Mouse (Mus musculus): ENCODE measurements around the gene Tagap1.
A peak's percentile ranks its signal among the peaks of the same experiment; 100 is the strongest.
"Not testable (repeated sequence)": the region's sequence is repeated elsewhere in the genome, so short reads cannot be mapped to it uniquely, and the experiment has no call there.

The Tagap1 gene

GRCm38 (mm10) chr17:6960776-6961175 is at the start of gene Tagap1:
Gene Tagap1 (minus strand): TSS chr17:6961156.
- not testable (repeated sequence) for DNase-seq (ENCODE audit: low spot score)

GRCm38 (mm10) chr17:7009901-7010300 is 48.9 kb upstream of the Tagap1 start:
- not testable (repeated sequence) for DNase-seq (ENCODE audit: low spot score)

- DNase-seq (ENCODE audit: low spot score) = not testable (repeated sequence)
Measured at GRCm38 (mm10) chr17:7009440-7009839, 48.5 kb upstream of the Tagap1 start.

GRCm38 (mm10) chr17:7008885-7009284 is 47.9 kb upstream of the Tagap1 start:
- DNase-seq (ENCODE audit: low spot score) = not testable (repeated sequence)

- not testable (repeated sequence) for DNase-seq (ENCODE audit: low spot score)
Measured at GRCm38 (mm10) chr17:7005646-7006045, 44.7 kb upstream of the Tagap1 start.

- DNase-seq (ENCODE audit: low spot score) = not testable (repeated sequence)
Measured at GRCm38 (mm10) chr17:7003392-7003791, 42.4 kb upstream of the Tagap1 start.

GRCm38 (mm10) chr17:7001790-7002585 is 41.0 kb upstream of the Tagap1 start:
- not testable (repeated sequence) for DNase-seq (ENCODE audit: low spot score)

GRCm38 (mm10) chr17:6997778-6998490 is 37.0 kb upstream of the Tagap1 start:
- not testable (repeated sequence) for DNase-seq (ENCODE audit: low spot score)

GRCm38 (mm10) chr17:6996826-6997225 is 35.9 kb upstream of the Tagap1 start:
- DNase-seq (ENCODE audit: low spot score) = not testable (repeated sequence)

GRCm38 (mm10) chr17:6995504-6995903 is 34.5 kb upstream of the Tagap1 start:
- DNase-seq (ENCODE audit: low spot score) = not testable (repeated sequence)

- not testable (repeated sequence) for DNase-seq (ENCODE audit: low spot score)
Measured at GRCm38 (mm10) chr17:6986118-6986517, 25.2 kb upstream of the Tagap1 start.

GRCm38 (mm10) chr17:6980144-6980543 is 19.2 kb upstream of the Tagap1 start:
- not testable (repeated sequence) for DNase-seq (ENCODE audit: low spot score)

GRCm38 (mm10) chr17:6979380-6979779 is 18.4 kb upstream of the Tagap1 start:
- not testable (repeated sequence) for DNase-seq (ENCODE audit: low spot score)

- DNase-seq (ENCODE audit: low spot score) = peak; percentile 38
Measured at GRCm38 (mm10) chr17:6978287-6979248, 17.6 kb upstream of the Tagap1 start, which contains the start of gene Gm49721. Gene Gm49721 (plus strand): TSS chr17:6978904.

GRCm38 (mm10) chr17:6974985-6975384 is 14.0 kb upstream of the Tagap1 start:
- not testable (repeated sequence) for DNase-seq (ENCODE audit: low spot score)

- not testable (repeated sequence) for DNase-seq (ENCODE audit: low spot score)
Measured at GRCm38 (mm10) chr17:6972836-6973396, 12.0 kb upstream of the Tagap1 start.

- DNase-seq (ENCODE audit: low spot score) = not testable (repeated sequence)
Measured at GRCm38 (mm10) chr17:6971238-6971637, 10.3 kb upstream of the Tagap1 start.

GRCm38 (mm10) chr17:6970334-6970733 is 9.4 kb upstream of the Tagap1 start, which contains the start of gene Rnaset2b:
Gene Rnaset2b (plus strand): TSS chr17:6970634.
- not testable (repeated sequence) for DNase-seq (ENCODE audit: low spot score)

- not testable (repeated sequence) for DNase-seq (ENCODE audit: low spot score)
Measured at GRCm38 (mm10) chr17:6967673-6968072, 6.7 kb upstream of the Tagap1 start.

GRCm38 (mm10) chr17:6965364-6965763 is 4.4 kb upstream of the Tagap1 start:
- not testable (repeated sequence) for DNase-seq (ENCODE audit: low spot score)

GRCm38 (mm10) chr17:6962936-6963335 is 2.0 kb upstream of the Tagap1 start:
- not testable (repeated sequence) for DNase-seq (ENCODE audit: low spot score)

All from ovary, postnatal 10 days (tissue).